Mouse (Mus musculus): ENCODE results near the gene Gm12184.
"Not testable (repeated sequence)": the region's sequence is repeated elsewhere in the genome, so short reads cannot be mapped to it uniquely, and the experiment has no call there.

Gm12184 gene

GRCm38 (mm10) chr11:48846881-48847280 lies 20.4 kb upstream of the Gm12184 start:
- no peak for DNase-seq (ENCODE audit: inconsistent ontology term)

- not testable (repeated sequence) for DNase-seq (ENCODE audit: inconsistent ontology term)
These were observed 19.9 kb upstream of the Gm12184 start for GRCm38 (mm10) chr11:48846362-48846761.

- no peak for DNase-seq (ENCODE audit: inconsistent ontology term)
These were observed 18.9 kb upstream of the Gm12184 start for GRCm38 (mm10) chr11:48845244-48845815.

- DNase-seq (ENCODE audit: inconsistent ontology term) = peak; percentile 17
These were observed 17.9 kb upstream of the Gm12184 start for GRCm38 (mm10) chr11:48844309-48844708.

- DNase-seq (ENCODE audit: inconsistent ontology term) = no peak
These were observed 16.7 kb upstream of the Gm12184 start for GRCm38 (mm10) chr11:48843202-48843601.

GRCm38 (mm10) chr11:48842378-48842792 lies 15.9 kb upstream of the Gm12184 start:
- DNase-seq (ENCODE audit: inconsistent ontology term) = no peak

GRCm38 (mm10) chr11:48841213-48841612 lies 14.8 kb upstream of the Gm12184 start:
- DNase-seq (ENCODE audit: inconsistent ontology term) = no peak

- DNase-seq (ENCODE audit: inconsistent ontology term) = no peak
These were observed 14.3 kb upstream of the Gm12184 start for GRCm38 (mm10) chr11:48840805-48841204.

- DNase-seq (ENCODE audit: inconsistent ontology term) = no peak
These were observed 12.6 kb upstream of the Gm12184 start for GRCm38 (mm10) chr11:48838879-48839680.

- DNase-seq (ENCODE audit: inconsistent ontology term) = peak; percentile 60
These were observed 11.8 kb upstream of the Gm12184 start for GRCm38 (mm10) chr11:48838181-48838797.

- DNase-seq (ENCODE audit: inconsistent ontology term) = peak; percentile 83
These were observed 11.1 kb upstream of the Gm12184 start for GRCm38 (mm10) chr11:48837310-48838180.

- no peak for DNase-seq (ENCODE audit: inconsistent ontology term)
These were observed 10.5 kb upstream of the Gm12184 start for GRCm38 (mm10) chr11:48836990-48837309.

- DNase-seq (ENCODE audit: inconsistent ontology term) = no peak
These were observed 9.5 kb upstream of the Gm12184 start for GRCm38 (mm10) chr11:48835923-48836322.

GRCm38 (mm10) chr11:48833731-48834639 lies 7.5 kb upstream of the Gm12184 start:
- peak; percentile 94 for DNase-seq (ENCODE audit: inconsistent ontology term)

- DNase-seq (ENCODE audit: inconsistent ontology term) = no peak
These were observed 6.7 kb upstream of the Gm12184 start for GRCm38 (mm10) chr11:48833078-48833730.

- DNase-seq (ENCODE audit: inconsistent ontology term) = no peak
These were observed 4.8 kb upstream of the Gm12184 start for GRCm38 (mm10) chr11:48831273-48831672.

GRCm38 (mm10) chr11:48830279-48830678 lies 3.8 kb upstream of the Gm12184 start:
- no peak for DNase-seq (ENCODE audit: inconsistent ontology term)

GRCm38 (mm10) chr11:48827926-48828325 lies 1.5 kb upstream of the Gm12184 start:
- no peak for DNase-seq (ENCODE audit: inconsistent ontology term)

- peak; percentile 56 for DNase-seq (ENCODE audit: inconsistent ontology term)
These were observed 269 bp upstream of the Gm12184 start for GRCm38 (mm10) chr11:48826752-48827096.

GRCm38 (mm10) chr11:48824311-48824830 lies 2.1 kb downstream of the Gm12184 start:
- no peak for DNase-seq (ENCODE audit: inconsistent ontology term)
